Mouse (Mus musculus) olfactory bulb, adult 2 months (tissue): ENCODE results near the gene Dctn1.

Source experiments
- CTCF ChIP-seq: fragments of 200-500 bp; IDR thresholded peaks from 2 replicates; pipeline ENCODE4 v1.5.1; 2012; ENCODE audit warnings: low read depth, mild to moderate bottlenecking, low read length, moderate library complexity; ENCODE audit not compliant: insufficient read depth
- POLR2A ChIP-seq: fragments of 200-500 bp; IDR thresholded peaks from 2 replicates; pipeline ENCODE4 v1.6.1; 2012; ENCODE audit warnings: mild to moderate bottlenecking, low read depth, low read length, moderate library complexity; ENCODE audit not compliant: insufficient read depth

DNA sequence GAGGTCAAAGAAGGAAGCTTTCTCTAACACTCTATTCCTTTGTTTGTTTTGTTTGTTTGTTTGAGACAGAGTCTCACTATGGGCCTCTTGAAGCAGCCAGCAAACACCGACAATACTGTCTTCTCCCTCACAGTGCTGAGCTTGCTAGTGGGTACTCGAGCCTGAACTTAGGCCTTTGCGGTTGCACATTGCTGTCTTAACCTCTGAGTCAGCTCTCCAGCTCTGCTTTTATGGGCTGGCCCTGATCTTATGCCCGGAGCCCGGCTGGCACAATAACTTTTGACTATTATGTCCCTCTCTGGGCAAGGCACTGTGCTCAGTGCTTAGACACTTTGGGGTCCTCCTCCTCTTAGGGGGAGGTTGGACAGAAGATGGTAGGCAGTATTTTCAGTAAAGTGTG is 4.2 kb downstream of the Dctn1 start:
- no peak for TF ChIP-seq CTCF
- TF ChIP-seq POLR2A, result no peak
